Mouse (Mus musculus): Measurements from ENCODE around the gene Dcps.

DNA sequence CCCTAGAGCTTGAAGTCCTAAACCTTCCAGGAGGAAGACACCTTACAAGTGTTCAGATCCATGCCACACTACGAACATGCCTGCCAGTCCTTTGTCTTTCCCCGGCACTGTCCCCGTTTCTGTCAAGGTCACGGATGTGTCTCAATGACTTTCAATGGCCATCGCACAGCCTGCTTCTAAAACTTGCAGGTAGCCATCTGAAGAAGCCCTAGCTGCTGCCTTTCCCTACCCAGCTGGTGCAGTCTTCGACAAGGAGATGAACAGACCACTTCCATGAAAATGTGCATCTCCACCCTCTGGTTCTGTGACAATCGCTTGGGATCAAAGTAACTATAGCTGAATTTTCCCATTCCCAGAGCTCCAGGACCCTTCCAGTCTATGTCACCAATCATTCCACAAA lies 64.4 kb downstream of the Dcps start:
- TF ChIP-seq CTCF (IDR thresholded peaks at IDR 0.05; ENCODE audit: low read depth) (no peak), EP300 (optimal IDR thresholded peaks at IDR 0.05) (no peak)

Data from stomach, postnatal 0 days (tissue).